Mouse (Mus musculus): ENCODE measurements around the gene Rpl15. TPM values are rescaled to one million over a fixed set of nuclear protein-coding genes. Genes with fewer than 3 reads are reported as not detected.

The Rpl15 gene
- polyA plus RNA-seq, 1 experiment = 1,178 TPM

DNA sequence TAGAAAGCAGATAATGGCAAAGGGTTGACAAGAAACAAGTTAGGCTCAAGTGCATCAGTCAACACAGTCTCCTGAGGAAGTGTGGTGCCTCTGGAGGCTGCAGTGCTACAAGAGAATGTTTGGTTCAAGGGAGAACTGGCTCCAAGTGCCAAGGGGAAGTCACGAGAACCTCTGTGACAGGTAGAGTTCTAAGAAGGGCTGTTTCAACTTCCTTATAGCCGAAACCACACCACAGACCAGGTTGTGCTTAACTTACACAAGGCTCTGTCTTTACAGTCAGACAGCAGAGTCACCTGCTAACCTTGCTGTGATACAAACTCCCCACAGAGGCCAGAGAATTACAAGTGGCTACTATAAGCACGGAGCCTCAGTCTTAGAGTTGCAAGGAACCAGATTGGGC lies 30.4 kb upstream of the Rpl15 start:
- Histone ChIP-seq H3K4me3 (ENCODE audit: low read depth, low read length) (no peak overlapping the region), H3K9ac (ENCODE audit: low read depth, poor library complexity, severe bottlenecking) (no peak overlapping the region), H3K4me1 (ENCODE audit: control insufficient read depth, insufficient read depth, low read length) (no peaks in the 10 kb centered on the region), H3K9me3 (replicated peaks; ENCODE audit: control insufficient read depth, insufficient read depth, low read length, poor library complexity, severe bottlenecking) (no peaks in the 10 kb centered on the region), H3K27me3 (ENCODE audit: control insufficient read depth, insufficient read depth, low read length, poor library complexity, severe bottlenecking) (no peaks in the 10 kb centered on the region), H3K27ac (ENCODE audit: insufficient read depth, low read length) (no peak overlapping the region), H3K36me3 (ENCODE audit: control insufficient read depth, insufficient read depth, low read length, poor library complexity, severe bottlenecking) (no peaks in the 10 kb centered on the region)
- no peak for TF ChIP-seq POLR2A (IDR thresholded peaks at IDR 0.05; ENCODE audit: insufficient read depth, low read length)
- no peak for TF ChIP-seq CTCF (IDR thresholded peaks at IDR 0.05; ENCODE audit: low read depth, low read length)
- no peak for TF ChIP-seq EP300 (IDR thresholded peaks at IDR 0.05; ENCODE audit: insufficient read depth, low read depth, low read length)

DNA sequence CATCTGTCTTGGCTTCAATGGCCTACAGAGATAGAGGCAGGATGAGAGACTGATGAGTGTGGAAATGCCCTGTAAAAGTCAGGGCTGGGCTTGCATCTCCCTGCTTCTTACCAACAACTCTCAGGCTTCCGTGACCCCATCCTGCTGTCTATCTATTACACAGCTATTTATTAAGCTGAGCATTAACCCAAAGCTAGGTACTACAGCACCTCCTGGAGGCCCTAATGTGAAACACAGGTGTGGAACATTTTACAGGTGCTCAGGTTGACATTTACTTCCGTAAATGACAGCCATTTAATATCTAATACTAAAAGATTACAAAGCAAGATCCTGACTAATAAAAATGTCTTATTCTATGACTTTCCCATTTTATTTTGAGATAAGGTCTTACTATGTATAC lies 29.5 kb upstream of the Rpl15 start:
- Histone ChIP-seq H3K4me3 (ENCODE audit: low read depth, low read length) (no peak overlapping the region), H3K36me3 (ENCODE audit: control insufficient read depth, insufficient read depth, low read length, poor library complexity, severe bottlenecking) (no peaks in the 10 kb centered on the region), H3K9ac (ENCODE audit: low read depth, poor library complexity, severe bottlenecking) (no peak overlapping the region), H3K9me3 (replicated peaks; ENCODE audit: control insufficient read depth, insufficient read depth, low read length, poor library complexity, severe bottlenecking) (no peaks in the 10 kb centered on the region), H3K27me3 (ENCODE audit: control insufficient read depth, insufficient read depth, low read length, poor library complexity, severe bottlenecking) (no peaks in the 10 kb centered on the region), H3K27ac (ENCODE audit: insufficient read depth, low read length) (no peak overlapping the region), H3K4me1 (ENCODE audit: control insufficient read depth, insufficient read depth, low read length) (no peaks in the 10 kb centered on the region)
- no peak for TF ChIP-seq EP300 (IDR thresholded peaks at IDR 0.05; ENCODE audit: insufficient read depth, low read depth, low read length)
- no peak for TF ChIP-seq CTCF (IDR thresholded peaks at IDR 0.05; ENCODE audit: low read depth, low read length)
- TF ChIP-seq POLR2A (IDR thresholded peaks at IDR 0.05; ENCODE audit: insufficient read depth, low read length) = no peak

DNA sequence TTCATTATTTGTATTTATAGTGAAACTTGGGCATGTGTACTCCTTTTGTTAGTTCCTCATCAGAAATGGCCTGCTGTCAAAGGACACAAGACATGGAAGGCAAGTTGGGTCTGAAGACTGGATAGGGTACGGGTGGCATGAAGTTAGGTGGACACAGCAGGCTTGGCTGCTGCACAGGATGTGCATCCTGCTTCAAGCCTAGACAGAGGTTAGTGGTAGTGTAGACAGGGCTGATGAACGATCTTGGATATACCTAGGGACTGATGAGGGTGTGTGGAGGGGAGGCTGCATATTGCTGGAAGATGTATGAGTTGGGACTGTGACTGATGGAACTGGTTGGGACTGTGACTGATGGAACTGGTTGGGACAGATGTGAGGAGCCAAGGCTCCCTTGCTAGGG lies 27.7 kb upstream of the Rpl15 start:
- Histone ChIP-seq H3K9me3 (replicated peaks; ENCODE audit: control insufficient read depth, insufficient read depth, low read length, poor library complexity, severe bottlenecking) (no peaks in the 10 kb centered on the region), H3K36me3 (ENCODE audit: control insufficient read depth, insufficient read depth, low read length, poor library complexity, severe bottlenecking) (no peaks in the 10 kb centered on the region), H3K4me3 (ENCODE audit: low read depth, low read length) (no peak overlapping the region), H3K27me3 (ENCODE audit: control insufficient read depth, insufficient read depth, low read length, poor library complexity, severe bottlenecking) (no peaks in the 10 kb centered on the region), H3K9ac (ENCODE audit: low read depth, poor library complexity, severe bottlenecking) (no peak overlapping the region), H3K27ac (ENCODE audit: insufficient read depth, low read length) (no peak overlapping the region), H3K4me1 (ENCODE audit: control insufficient read depth, insufficient read depth, low read length) (no peaks in the 10 kb centered on the region)
- TF ChIP-seq POLR2A (IDR thresholded peaks at IDR 0.05; ENCODE audit: insufficient read depth, low read length) (no peak), CTCF (IDR thresholded peaks at IDR 0.05; ENCODE audit: low read depth, low read length) (no peak), EP300 (IDR thresholded peaks at IDR 0.05; ENCODE audit: insufficient read depth, low read depth, low read length) (no peak)

DNA sequence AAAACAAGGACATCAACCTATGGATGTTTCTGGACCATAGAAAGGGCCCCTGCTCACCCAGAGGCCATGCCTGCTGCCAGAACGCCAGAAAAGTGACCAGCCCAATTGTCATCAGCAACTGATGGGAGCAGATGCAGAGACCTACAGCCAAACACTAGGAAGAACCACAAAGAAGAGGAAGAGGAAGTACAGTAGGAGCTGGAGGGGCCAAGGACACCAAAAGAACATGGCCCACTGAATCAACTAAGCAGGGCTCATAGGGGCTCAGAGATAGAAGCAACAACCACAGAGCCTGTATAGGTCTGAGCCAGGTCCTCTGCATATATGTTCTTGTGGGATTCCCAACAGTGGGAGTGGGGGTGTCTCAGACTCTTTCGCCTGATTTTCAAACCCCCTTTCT lies 26.2 kb upstream of the Rpl15 start:
- Histone ChIP-seq H3K27ac (ENCODE audit: insufficient read depth, low read length) (no peak overlapping the region), H3K9ac (ENCODE audit: low read depth, poor library complexity, severe bottlenecking) (no peak overlapping the region), H3K36me3 (ENCODE audit: control insufficient read depth, insufficient read depth, low read length, poor library complexity, severe bottlenecking) (no peaks in the 10 kb centered on the region), H3K27me3 (ENCODE audit: control insufficient read depth, insufficient read depth, low read length, poor library complexity, severe bottlenecking) (no peaks in the 10 kb centered on the region), H3K9me3 (replicated peaks; ENCODE audit: control insufficient read depth, insufficient read depth, low read length, poor library complexity, severe bottlenecking) (no peaks in the 10 kb centered on the region), H3K4me1 (ENCODE audit: control insufficient read depth, insufficient read depth, low read length) (no peaks in the 10 kb centered on the region), H3K4me3 (ENCODE audit: low read depth, low read length) (no peak overlapping the region)
- TF ChIP-seq POLR2A (IDR thresholded peaks at IDR 0.05; ENCODE audit: insufficient read depth, low read length) = no peak
- no peak for TF ChIP-seq CTCF (IDR thresholded peaks at IDR 0.05; ENCODE audit: low read depth, low read length)
- no peak for TF ChIP-seq EP300 (IDR thresholded peaks at IDR 0.05; ENCODE audit: insufficient read depth, low read depth, low read length)

DNA sequence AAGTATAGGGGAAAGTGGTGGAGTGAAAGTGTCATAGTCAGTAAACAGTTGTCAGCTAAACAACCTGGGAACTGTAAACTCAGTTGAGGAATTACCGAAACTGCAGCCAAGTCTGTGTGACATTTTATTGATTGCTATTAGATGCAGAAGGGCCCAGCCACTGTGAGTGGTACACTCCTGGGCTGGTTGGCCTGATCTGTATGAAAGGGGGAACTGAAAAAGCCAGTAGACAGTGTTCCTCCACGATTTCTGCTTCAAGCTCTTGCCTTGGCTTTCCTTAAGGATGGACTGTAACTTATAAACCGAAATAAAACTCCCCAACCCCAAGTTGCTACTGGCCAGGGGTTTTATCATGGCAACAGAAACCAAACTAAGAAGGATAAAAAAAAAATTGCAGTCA lies 21.4 kb upstream of the Rpl15 start:
- Histone ChIP-seq H3K27ac (ENCODE audit: insufficient read depth, low read length) (no peak overlapping the region), H3K36me3 (ENCODE audit: control insufficient read depth, insufficient read depth, low read length, poor library complexity, severe bottlenecking) (no peaks in the 10 kb centered on the region), H3K9me3 (replicated peaks; ENCODE audit: control insufficient read depth, insufficient read depth, low read length, poor library complexity, severe bottlenecking) (no peaks in the 10 kb centered on the region), H3K9ac (ENCODE audit: low read depth, poor library complexity, severe bottlenecking) (no peak overlapping the region), H3K4me3 (ENCODE audit: low read depth, low read length) (no peak overlapping the region), H3K4me1 (ENCODE audit: control insufficient read depth, insufficient read depth, low read length) (no peaks in the 10 kb centered on the region), H3K27me3 (ENCODE audit: control insufficient read depth, insufficient read depth, low read length, poor library complexity, severe bottlenecking) (no peaks in the 10 kb centered on the region)
- no peak for TF ChIP-seq CTCF (IDR thresholded peaks at IDR 0.05; ENCODE audit: low read depth, low read length)
- TF ChIP-seq EP300 (IDR thresholded peaks at IDR 0.05; ENCODE audit: insufficient read depth, low read depth, low read length) = no peak
- no peak for TF ChIP-seq POLR2A (IDR thresholded peaks at IDR 0.05; ENCODE audit: insufficient read depth, low read length)

DNA sequence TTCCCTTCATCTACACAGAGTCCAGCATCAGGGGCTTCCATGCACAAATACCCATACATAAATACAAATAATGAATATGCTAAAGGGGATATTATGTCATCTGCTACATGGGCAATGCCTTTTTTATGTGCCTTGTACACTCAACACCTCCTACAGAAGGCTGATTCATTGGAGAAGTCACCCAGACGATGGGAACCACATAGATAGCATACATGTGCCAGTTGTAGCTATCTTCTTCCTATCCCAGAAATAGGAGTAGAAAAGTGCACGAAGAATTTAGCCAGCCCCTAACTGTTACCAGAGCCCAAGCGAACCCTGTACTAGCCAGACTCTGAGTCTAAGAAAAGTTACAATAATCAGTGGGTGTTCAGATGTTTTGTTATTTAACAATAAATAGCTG lies 20.9 kb upstream of the Rpl15 start:
- no peak overlapping the region for H3K4me3 ChIP-seq (ENCODE audit: low read depth, low read length)
- H3K9me3 ChIP-seq (replicated peaks; ENCODE audit: control insufficient read depth, insufficient read depth, low read length, poor library complexity, severe bottlenecking) = no peaks in the 10 kb centered on the region
- no peaks in the 10 kb centered on the region for H3K4me1 ChIP-seq (ENCODE audit: control insufficient read depth, insufficient read depth, low read length)
- H3K27me3 ChIP-seq (ENCODE audit: control insufficient read depth, insufficient read depth, low read length, poor library complexity, severe bottlenecking) = no peaks in the 10 kb centered on the region
- no peaks in the 10 kb centered on the region for H3K36me3 ChIP-seq (ENCODE audit: control insufficient read depth, insufficient read depth, low read length, poor library complexity, severe bottlenecking)
- no peak for TF ChIP-seq EP300 (IDR thresholded peaks at IDR 0.05; ENCODE audit: insufficient read depth, low read depth, low read length)
- TF ChIP-seq POLR2A (IDR thresholded peaks at IDR 0.05; ENCODE audit: insufficient read depth, low read length) = no peak
- TF ChIP-seq CTCF (IDR thresholded peaks at IDR 0.05; ENCODE audit: low read depth, low read length) = no peak
- H3K9ac ChIP-seq (ENCODE audit: low read depth, poor library complexity, severe bottlenecking) = no peak overlapping the region
- no peak overlapping the region for H3K27ac ChIP-seq (ENCODE audit: insufficient read depth, low read length)

Measured in ES-Bruce4 (cell line).